Mouse (Mus musculus): ENCODE measurements at regions not wholly inside any gene's neighbourhood (a gene's known extent, or its start where the extent isn't known, plus 50 kb on each side); places are given as distances from the start of the nearest gene placed in this dataset.
A peak's percentile ranks its signal among the peaks of the same experiment; 100 is the strongest.

DNA sequence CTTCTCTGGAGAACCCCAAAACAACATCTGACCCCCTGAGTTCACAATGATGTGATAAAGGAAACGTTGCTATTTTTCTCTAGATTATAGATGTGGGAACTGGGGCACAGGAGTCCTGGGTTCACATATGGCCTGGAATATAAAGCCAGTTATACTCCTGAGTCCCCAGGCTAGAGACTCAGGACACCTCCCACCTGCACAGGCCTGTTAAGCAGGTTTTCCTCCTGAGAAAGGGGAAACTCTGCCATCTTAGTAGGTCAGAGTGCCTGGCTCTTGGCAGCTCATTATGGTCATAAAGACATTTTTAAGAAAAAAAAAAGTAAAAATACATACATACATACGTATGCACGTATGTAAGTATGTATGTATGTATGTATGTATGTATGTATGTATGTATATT is 98.1 kb downstream of the Zfp706 start:
- no peak for ATAC-seq (replicated peaks; ENCODE audit: extremely low read depth, insufficient read depth, low FRiP score)
- H3K4me1 ChIP-seq (ENCODE audit: control insufficient read depth, insufficient read depth, low read length) = no peaks in the 10 kb centered on the region

DNA sequence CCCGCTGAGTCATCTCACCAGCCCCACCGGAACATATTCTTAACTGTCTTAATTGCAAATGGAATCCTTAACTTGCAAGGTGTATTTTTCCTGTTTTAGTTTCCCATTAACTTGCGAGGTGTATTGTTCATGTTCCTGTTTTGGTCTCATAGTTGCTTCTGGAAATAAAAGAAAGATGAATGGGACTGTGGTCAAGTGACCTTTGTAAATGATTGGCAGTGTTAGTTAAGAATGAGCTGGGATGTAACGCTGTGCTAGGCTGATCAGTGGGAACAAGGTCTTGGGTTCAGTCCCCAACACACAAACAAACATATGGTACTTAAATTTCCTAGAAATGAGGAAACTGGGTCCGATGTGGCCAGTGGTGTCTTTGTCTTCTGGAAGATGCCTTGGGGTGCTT is 100.8 kb downstream of the Zfp706 start:
- no peak overlapping the region for H3K4me2 ChIP-seq (ENCODE audit: low read depth, low read length)
- no peaks in the 10 kb centered on the region for H3K36me3 ChIP-seq (ENCODE audit: control insufficient read depth, insufficient read depth)
- H3K4me3 ChIP-seq (ENCODE audit: low read length) = no peak overlapping the region
- H3K9me3 ChIP-seq (replicated peaks; ENCODE audit: control insufficient read depth, low read length) = no peaks in the 10 kb centered on the region
- no peaks in the 10 kb centered on the region for H3K27me3 ChIP-seq (ENCODE audit: control insufficient read depth, insufficient read depth, low read length)
- 81% methylated on average over 5 of the region's 5 CpGs for WGBS
- H3K4me1 ChIP-seq (ENCODE audit: control insufficient read depth, insufficient read depth, low read length) = peaks cover 4% of the 10 kb centered on the region
- no peak overlapping the region for H3K27ac ChIP-seq (ENCODE audit: low read length)
- ATAC-seq (replicated peaks; ENCODE audit: extremely low read depth, insufficient read depth, low FRiP score) = no peak
- H3K9ac ChIP-seq (ENCODE audit: low read length) = no peak overlapping the region

More for the DNA sequence above, 98.1 kb downstream of the Zfp706 start:
- Histone ChIP-seq H3K27me3 (ENCODE audit: control insufficient read depth, insufficient read depth, low read length) (no peaks in the 10 kb centered on the region), H3K4me3 (ENCODE audit: low read length) (no peak overlapping the region), H3K4me2 (ENCODE audit: low read depth, low read length) (no peak overlapping the region), H3K27ac (ENCODE audit: low read length) (no peak overlapping the region), H3K36me3 (ENCODE audit: control insufficient read depth, insufficient read depth) (no peaks in the 10 kb centered on the region), H3K9me3 (replicated peaks; ENCODE audit: control insufficient read depth, low read length) (no peaks in the 10 kb centered on the region), H3K9ac (ENCODE audit: low read length) (no peak overlapping the region)
- WGBS = 72% methylated on average over 3 of the region's 3 CpGs

DNA sequence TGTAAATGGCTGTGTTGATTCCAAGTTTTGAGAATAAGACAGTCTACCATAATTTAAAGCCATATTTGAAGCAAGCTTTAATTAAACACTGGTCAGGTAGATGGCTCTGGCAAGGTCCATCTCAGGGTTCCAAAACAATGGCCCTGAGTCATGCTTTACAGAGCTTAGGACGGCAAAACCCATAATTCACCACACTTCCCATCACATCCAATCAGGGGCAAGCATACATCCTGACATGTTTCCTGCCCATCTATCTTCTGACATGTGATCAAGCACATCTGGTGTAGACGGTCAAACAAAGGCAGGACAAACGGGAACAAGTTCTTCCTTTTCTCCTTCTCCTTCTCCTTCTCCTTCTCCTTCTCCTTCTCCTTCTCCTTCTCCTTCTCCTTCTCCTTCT is 101.5 kb downstream of the Zfp706 start:
- Histone ChIP-seq H3K4me3 (ENCODE audit: low read length) (no peak overlapping the region), H3K27ac (ENCODE audit: low read length) (no peak overlapping the region), H3K9me3 (replicated peaks; ENCODE audit: control insufficient read depth, low read length) (no peaks in the 10 kb centered on the region), H3K27me3 (ENCODE audit: control insufficient read depth, insufficient read depth, low read length) (no peaks in the 10 kb centered on the region), H3K4me1 (ENCODE audit: control insufficient read depth, insufficient read depth, low read length) (peaks cover 11% of the 10 kb centered on the region), H3K9ac (ENCODE audit: low read length) (no peak overlapping the region), H3K4me2 (ENCODE audit: low read depth, low read length) (no peak overlapping the region), H3K36me3 (ENCODE audit: control insufficient read depth, insufficient read depth) (no peaks in the 10 kb centered on the region)
- no peak for ATAC-seq (replicated peaks; ENCODE audit: extremely low read depth, insufficient read depth, low FRiP score)
- WGBS = 59% methylated on average over 3 of the region's 3 CpGs

DNA sequence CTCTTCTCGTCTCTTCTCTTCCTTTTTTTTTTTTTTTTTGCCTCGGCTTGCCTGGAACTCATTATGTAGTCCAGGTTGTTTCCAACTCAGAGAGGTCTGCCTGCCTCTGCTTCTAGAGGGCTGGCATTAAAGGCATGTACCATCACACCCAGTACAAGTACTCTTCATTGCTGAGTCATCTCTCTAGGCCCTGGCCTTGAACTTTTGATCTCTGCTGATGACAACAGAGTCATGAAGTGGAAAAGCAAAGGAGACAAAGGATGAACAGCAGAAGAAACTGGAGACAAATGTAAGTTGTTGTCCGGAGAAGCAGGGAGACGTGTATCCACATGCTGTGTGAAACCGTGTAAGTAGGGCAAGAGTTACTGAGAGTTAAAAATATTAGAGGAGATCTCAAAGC is 103.7 kb downstream of the Zfp706 start:
- Histone ChIP-seq H3K9me3 (replicated peaks; ENCODE audit: control insufficient read depth, low read length) (no peaks in the 10 kb centered on the region), H3K9ac (ENCODE audit: low read length) (no peak overlapping the region), H3K27me3 (ENCODE audit: control insufficient read depth, insufficient read depth, low read length) (no peaks in the 10 kb centered on the region), H3K27ac (ENCODE audit: low read length) (no peak overlapping the region), H3K4me3 (ENCODE audit: low read length) (no peak overlapping the region), H3K4me1 (ENCODE audit: control insufficient read depth, insufficient read depth, low read length) (peaks cover 14% of the 10 kb centered on the region), H3K36me3 (ENCODE audit: control insufficient read depth, insufficient read depth) (no peaks in the 10 kb centered on the region), H3K4me2 (ENCODE audit: low read depth, low read length) (no peak overlapping the region)
- 76% methylated on average over 5 of the region's 5 CpGs for WGBS
- no peak for ATAC-seq (replicated peaks; ENCODE audit: extremely low read depth, insufficient read depth, low FRiP score)

DNA sequence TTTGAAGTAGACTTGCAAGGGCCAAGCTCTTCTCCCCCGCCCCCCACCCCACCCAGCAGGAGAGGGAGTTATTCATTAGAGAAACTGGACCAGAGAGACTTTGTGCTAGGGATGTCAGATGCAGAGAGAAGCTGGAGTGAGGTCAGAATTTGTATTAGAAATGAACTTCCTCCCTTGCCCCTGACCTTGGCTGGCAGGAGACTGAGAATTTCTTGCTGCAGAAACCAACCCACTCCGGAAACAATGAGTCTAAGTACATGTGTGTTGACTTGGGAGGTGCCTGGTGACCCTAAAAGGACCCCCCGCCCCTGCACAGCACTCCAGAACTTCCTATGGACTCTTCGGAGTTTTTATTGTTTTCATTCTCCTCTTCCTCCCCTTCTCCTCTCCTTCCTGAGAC is 104.3 kb downstream of the Zfp706 start:
- Histone ChIP-seq H3K9me3 (replicated peaks; ENCODE audit: control insufficient read depth, low read length) (no peaks in the 10 kb centered on the region), H3K36me3 (ENCODE audit: control insufficient read depth, insufficient read depth) (no peaks in the 10 kb centered on the region), H3K9ac (ENCODE audit: low read length) (no peak overlapping the region), H3K4me3 (ENCODE audit: low read length) (no peak overlapping the region), H3K4me2 (ENCODE audit: low read depth, low read length) (no peak overlapping the region), H3K4me1 (ENCODE audit: control insufficient read depth, insufficient read depth, low read length) (peaks cover 14% of the 10 kb centered on the region), H3K27ac (ENCODE audit: low read length) (no peak overlapping the region), H3K27me3 (ENCODE audit: control insufficient read depth, insufficient read depth, low read length) (no peaks in the 10 kb centered on the region)
- no peak for ATAC-seq (replicated peaks; ENCODE audit: extremely low read depth, insufficient read depth, low FRiP score)
- 42% methylated on average over 4 of the region's 4 CpGs for WGBS

DNA sequence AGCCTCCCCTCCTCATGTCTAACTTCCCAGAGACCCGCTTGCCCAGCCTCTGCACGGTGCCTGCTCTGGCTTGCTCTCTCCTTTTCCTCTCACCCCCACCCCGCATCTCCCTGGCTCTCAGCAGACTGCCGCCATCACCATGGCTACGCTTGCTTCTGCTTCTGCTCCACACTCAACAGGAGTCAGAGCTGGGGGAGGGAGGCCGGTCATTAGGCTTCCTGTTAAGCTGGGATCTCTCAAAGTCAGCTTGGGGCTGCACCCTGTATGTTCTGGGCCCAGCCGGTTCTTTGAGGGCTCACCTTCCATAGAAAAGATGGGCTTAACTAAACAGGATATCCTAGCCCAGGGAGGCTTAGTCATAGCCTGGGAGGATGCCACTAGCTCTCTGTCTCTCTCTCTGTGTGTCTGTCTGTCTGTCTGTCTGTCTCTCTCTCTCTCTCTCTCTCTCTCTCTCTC is 105.7 kb downstream of the Zfp706 start:
- Histone ChIP-seq H3K9me3 (replicated peaks; ENCODE audit: control insufficient read depth, low read length) (no peaks in the 10 kb centered on the region), H3K27ac (ENCODE audit: low read length) (no peak overlapping the region), H3K4me2 (ENCODE audit: low read depth, low read length) (no peak overlapping the region), H3K9ac (ENCODE audit: low read length) (no peak overlapping the region), H3K4me1 (ENCODE audit: control insufficient read depth, insufficient read depth, low read length) (peaks cover 14% of the 10 kb centered on the region), H3K27me3 (ENCODE audit: control insufficient read depth, insufficient read depth, low read length) (no peaks in the 10 kb centered on the region), H3K4me3 (ENCODE audit: low read length) (no peak overlapping the region), H3K36me3 (ENCODE audit: control insufficient read depth, insufficient read depth) (no peaks in the 10 kb centered on the region)
- ATAC-seq (replicated peaks; ENCODE audit: extremely low read depth, insufficient read depth, low FRiP score) = peak; percentile 83
- 9% methylated on average over 7 of the region's 7 CpGs for WGBS

DNA sequence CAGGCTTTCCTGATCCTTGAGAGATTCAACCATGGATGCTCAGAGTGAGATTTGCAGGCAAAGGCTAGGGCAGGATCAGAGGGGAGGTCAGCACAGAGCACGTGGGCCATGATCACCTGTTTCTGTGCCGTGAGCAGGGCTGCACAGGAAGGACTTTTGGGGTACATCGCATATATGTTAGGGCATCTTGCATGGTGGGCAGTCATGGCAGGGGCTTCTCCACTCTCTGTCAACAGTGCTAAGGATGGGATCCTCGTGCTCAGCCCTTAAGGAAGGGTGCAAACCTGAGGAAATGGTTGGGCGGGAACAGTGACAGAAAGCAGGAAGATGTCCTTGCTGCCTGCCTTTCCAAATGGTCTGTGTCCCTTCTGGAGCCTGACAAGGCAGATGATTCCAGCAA is 106.2 kb downstream of the Zfp706 start:
- H3K9me3 ChIP-seq (replicated peaks; ENCODE audit: control insufficient read depth, low read length) = no peaks in the 10 kb centered on the region
- H3K36me3 ChIP-seq (ENCODE audit: control insufficient read depth, insufficient read depth) = no peaks in the 10 kb centered on the region
- ATAC-seq (replicated peaks; ENCODE audit: extremely low read depth, insufficient read depth, low FRiP score) = no peak
- H3K4me1 ChIP-seq (ENCODE audit: control insufficient read depth, insufficient read depth, low read length) = peaks cover 14% of the 10 kb centered on the region
- no peaks in the 10 kb centered on the region for H3K27me3 ChIP-seq (ENCODE audit: control insufficient read depth, insufficient read depth, low read length)
- no peak overlapping the region for H3K27ac ChIP-seq (ENCODE audit: low read length)
- no peak overlapping the region for H3K9ac ChIP-seq (ENCODE audit: low read length)
- 66% methylated on average over 5 of the region's 5 CpGs for WGBS
- H3K4me3 ChIP-seq (ENCODE audit: low read length) = no peak overlapping the region
- H3K4me2 ChIP-seq (ENCODE audit: low read depth, low read length) = no peak overlapping the region

DNA sequence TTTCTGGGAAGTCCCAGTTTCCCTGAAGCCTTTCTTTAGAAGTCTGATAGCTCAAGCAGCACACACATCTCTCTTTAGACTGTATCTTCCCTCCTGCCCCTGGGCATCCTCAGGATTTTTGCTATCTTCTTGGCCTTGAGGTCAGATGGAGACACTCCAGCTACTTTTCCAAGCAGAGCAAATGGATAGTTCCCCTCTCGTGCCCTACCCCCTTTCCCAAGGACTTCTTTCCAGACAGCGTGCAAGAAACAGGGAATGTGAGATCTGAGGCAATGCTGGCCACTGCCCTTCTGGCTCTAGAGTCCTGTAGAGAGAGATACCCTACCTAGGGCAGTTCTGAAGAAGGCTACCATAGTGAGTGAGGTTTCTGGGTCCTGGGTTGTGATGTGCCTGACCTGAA is 106.6 kb downstream of the Zfp706 start:
- Histone ChIP-seq H3K27ac (ENCODE audit: low read length) (no peak overlapping the region), H3K36me3 (ENCODE audit: control insufficient read depth, insufficient read depth) (no peaks in the 10 kb centered on the region), H3K4me3 (ENCODE audit: low read length) (no peak overlapping the region), H3K9ac (ENCODE audit: low read length) (no peak overlapping the region), H3K4me1 (ENCODE audit: control insufficient read depth, insufficient read depth, low read length) (peaks cover 14% of the 10 kb centered on the region), H3K9me3 (replicated peaks; ENCODE audit: control insufficient read depth, low read length) (no peaks in the 10 kb centered on the region), H3K27me3 (ENCODE audit: control insufficient read depth, insufficient read depth, low read length) (no peaks in the 10 kb centered on the region), H3K4me2 (ENCODE audit: low read depth, low read length) (no peak overlapping the region)
- WGBS = 53% methylated on average over 2 of the region's 2 CpGs
- no peak for ATAC-seq (replicated peaks; ENCODE audit: extremely low read depth, insufficient read depth, low FRiP score)

DNA sequence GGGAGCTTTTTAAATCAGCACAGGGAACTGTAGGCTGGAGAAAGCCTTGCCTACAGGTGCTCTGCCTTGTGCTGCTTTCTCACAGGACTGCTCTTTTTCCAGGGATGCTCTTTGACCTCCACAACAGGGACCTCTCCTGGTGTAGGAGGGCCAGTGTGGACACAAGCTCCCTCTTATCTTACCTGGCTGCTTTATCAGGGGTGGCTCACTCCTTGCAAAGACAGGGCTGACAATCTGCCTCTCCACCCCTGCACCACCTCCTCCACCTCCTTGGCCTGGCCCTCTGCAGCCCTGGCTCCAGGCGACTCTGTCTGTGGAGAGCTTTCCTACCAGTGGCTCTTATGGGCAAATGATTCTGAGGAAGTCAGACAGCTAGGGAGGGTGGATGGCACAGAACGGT is 107.7 kb downstream of the Zfp706 start:
- no peak overlapping the region for H3K27ac ChIP-seq (ENCODE audit: low read length)
- H3K4me2 ChIP-seq (ENCODE audit: low read depth, low read length) = no peak overlapping the region
- H3K9me3 ChIP-seq (replicated peaks; ENCODE audit: control insufficient read depth, low read length) = no peaks in the 10 kb centered on the region
- no peaks in the 10 kb centered on the region for H3K27me3 ChIP-seq (ENCODE audit: control insufficient read depth, insufficient read depth, low read length)
- H3K9ac ChIP-seq (ENCODE audit: low read length) = no peak overlapping the region
- no peaks in the 10 kb centered on the region for H3K36me3 ChIP-seq (ENCODE audit: control insufficient read depth, insufficient read depth)
- no peak for ATAC-seq (replicated peaks; ENCODE audit: extremely low read depth, insufficient read depth, low FRiP score)
- peaks cover 14% of the 10 kb centered on the region for H3K4me1 ChIP-seq (ENCODE audit: control insufficient read depth, insufficient read depth, low read length)
- H3K4me3 ChIP-seq (ENCODE audit: low read length) = no peak overlapping the region
- WGBS = 63% methylated on average over 2 of the region's 2 CpGs

Measured in heart, embryonic 16.5 days (tissue).